Mouse (Mus musculus) thymus, postnatal 36 days (tissue): ENCODE data around the gene Efna2.

Experiments
- DNase-seq, 2 experiments: peaks; one replicate each; pipeline ENCODE4 v3.0.0; 2022; ENCODE audit warnings: mixed read lengths in 2 of 2

The Efna2 gene

GRCm38 (mm10) chr10:80169651-80170050 lies 9.6 kb upstream of the Efna2 start:
- DNase-seq = no peak

DNA sequence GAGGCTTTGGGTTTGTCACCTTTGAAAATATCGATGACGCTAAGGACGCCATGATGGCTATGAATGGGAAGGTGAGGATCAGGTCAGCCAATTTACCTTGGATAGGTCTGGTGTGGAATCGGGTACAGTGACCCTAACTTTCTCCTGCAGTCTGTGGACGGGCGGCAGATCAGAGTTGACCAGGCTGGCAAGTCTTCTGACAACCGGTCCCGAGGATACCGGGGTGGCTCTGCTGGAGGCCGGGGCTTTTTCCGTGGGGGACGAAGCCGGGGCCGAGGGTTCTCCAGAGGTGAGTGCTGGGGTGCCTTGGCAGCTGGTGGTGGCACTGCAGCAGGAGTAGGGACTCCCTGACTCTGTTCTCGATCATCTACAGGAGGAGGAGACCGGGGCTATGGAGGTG lies 9.2 kb upstream of the Efna2 start:
- DNase-seq = peak in 1 of 2 experiments; percentile 37

DNA sequence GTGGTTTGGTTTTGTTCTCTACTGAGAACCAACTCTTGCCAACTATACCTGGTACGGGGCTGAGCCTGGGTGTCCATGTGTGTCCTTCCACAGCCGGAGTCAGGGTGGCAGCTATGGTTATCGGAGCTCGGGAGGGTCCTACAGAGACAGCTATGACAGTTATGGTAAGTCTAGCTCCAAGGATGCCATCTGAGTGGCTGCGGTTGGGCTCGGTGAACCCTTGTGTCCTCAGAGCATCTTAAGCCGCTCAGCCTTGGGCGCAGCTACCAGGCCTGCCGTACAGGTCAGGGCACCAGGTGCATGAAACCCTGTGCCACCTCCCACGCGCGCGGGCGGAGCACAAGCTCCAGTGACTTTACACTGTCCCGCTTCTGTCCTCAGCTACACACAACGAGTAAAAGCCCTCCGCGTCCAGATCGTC lies 8.7 kb upstream of the Efna2 start:
- DNase-seq = no peak

- no peak for DNase-seq
Observed at GRCm38 (mm10) chr10:80171252-80171651, 8.0 kb upstream of the Efna2 start.

DNA sequence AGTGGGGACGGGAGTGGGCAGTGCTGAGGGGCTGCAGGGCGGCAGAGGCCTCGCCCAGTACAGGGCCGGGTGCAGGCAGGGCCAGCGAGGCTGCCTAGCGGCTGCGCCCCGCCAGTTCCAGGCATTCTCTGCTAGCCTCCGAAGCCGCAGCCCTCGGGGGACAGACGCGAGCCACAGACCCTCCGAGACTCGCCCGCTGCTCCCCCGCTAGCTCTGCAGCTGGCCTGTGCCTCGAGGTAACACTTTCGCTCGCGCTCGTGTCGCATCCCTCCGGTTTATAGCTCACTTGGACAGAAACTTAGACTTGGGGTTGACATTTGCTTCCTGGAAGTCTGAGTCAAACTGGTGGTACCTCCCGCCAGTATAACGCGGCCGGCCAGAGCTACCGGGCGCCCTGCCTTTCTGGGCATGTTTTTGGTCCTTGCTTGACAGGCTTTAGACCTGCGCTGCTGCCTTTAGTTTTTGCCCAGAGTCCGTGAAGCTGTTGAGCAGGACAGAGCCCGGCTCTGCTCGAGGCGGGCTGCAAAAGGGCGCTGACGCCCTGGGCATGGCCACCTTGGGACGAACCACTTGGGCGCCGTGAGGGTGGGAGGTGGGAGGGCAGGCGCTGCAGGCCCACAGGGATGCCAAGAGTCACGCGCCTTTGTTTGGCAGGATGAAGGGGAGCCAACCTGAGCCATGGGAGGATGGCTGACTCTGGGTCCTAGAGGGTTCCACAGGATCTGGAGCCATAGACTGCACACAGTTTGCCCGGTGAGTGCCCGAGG lies 7.3 kb upstream of the Efna2 start:
- DNase-seq = peak in 1 of 2 experiments; percentile 51

GRCm38 (mm10) chr10:80172527-80173292 lies 6.6 kb upstream of the Efna2 start, which contains the start of gene 1600002K03Rik:
TSS of gene 1600002K03Rik (plus strand) at chr10:80172944.
- DNase-seq = peak; percentile 88 to 89

DNA sequence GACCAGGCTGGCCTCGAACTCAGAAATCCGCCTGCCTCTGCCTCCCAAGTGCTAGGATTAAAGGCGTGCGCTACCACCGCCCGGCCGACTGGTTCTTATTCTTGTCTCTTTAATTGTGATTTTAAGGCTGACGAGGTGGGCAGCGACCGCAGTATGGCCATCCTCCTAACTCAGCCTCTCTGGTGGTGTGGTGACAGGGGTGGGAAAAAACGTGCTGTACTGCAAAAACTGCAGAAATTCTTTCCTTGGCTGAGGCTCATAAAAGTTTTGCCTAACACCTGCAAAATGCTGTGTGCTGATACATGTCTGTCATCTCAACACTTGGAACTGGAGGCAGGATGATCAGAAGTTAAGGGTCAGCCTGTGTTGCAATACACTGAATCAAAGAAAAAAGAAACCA lies 5.9 kb upstream of the Efna2 start:
- DNase-seq = no peak

- no peak for DNase-seq
Observed at GRCm38 (mm10) chr10:80173955-80174640, 5.2 kb upstream of the Efna2 start.

DNA sequence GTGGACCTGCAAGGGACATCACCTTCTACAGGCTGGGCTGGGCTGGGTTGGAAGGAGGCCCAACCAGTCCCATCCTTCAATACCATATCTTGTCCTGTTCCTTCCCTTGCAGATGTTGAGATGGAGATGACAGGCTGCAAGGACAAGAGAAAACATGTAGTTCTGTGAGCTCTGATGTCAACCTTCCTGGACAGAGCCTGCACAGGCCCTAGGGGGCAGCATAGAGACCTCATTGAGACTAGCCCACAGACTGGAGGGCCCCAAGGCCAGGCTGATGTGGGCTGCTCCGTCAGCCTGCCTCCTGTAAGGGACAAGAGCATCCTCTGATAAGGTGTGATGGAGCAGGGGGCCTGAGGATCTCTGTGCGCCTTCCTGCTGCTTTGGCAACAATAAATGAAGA lies 4.6 kb upstream of the Efna2 start:
- peak; percentile 49 to 61 for DNase-seq

GRCm38 (mm10) chr10:80175536-80176269 lies 3.6 kb upstream of the Efna2 start:
- DNase-seq = no peak

- no peak for DNase-seq
Observed at GRCm38 (mm10) chr10:80176270-80176834, 2.9 kb upstream of the Efna2 start.

GRCm38 (mm10) chr10:80177441-80178279 lies 1.6 kb upstream of the Efna2 start:
- DNase-seq = no peak

- DNase-seq = no peak
Observed at GRCm38 (mm10) chr10:80180288-80180687, 1.0 kb downstream of the Efna2 start.

GRCm38 (mm10) chr10:80180823-80181222 lies 1.5 kb downstream of the Efna2 start:
- DNase-seq = no peak

GRCm38 (mm10) chr10:80182547-80182946 lies 3.3 kb downstream of the Efna2 start:
- no peak for DNase-seq

DNA sequence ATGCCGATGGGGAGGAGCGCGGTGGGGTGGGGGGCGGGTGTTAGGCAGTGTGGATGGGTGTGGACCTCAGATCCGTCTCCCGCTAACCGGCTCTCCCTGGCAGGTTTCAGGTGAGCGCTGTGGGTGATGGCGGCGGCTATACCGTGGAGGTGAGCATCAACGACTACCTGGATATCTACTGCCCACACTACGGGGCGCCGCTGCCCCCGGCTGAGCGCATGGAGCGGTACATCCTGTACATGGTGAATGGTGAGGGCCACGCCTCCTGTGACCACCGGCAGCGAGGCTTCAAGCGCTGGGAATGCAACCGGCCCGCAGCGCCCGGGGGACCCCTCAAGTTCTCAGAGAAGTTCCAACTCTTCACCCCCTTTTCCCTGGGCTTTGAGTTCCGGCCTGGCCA lies 7.4 kb downstream of the Efna2 start:
- DNase-seq = no peak

- DNase-seq = no peak
Observed at GRCm38 (mm10) chr10:80187739-80188138, 8.5 kb downstream of the Efna2 start.

- no peak for DNase-seq
Observed at GRCm38 (mm10) chr10:80188453-80189024, 9.3 kb downstream of the Efna2 start.

DNA sequence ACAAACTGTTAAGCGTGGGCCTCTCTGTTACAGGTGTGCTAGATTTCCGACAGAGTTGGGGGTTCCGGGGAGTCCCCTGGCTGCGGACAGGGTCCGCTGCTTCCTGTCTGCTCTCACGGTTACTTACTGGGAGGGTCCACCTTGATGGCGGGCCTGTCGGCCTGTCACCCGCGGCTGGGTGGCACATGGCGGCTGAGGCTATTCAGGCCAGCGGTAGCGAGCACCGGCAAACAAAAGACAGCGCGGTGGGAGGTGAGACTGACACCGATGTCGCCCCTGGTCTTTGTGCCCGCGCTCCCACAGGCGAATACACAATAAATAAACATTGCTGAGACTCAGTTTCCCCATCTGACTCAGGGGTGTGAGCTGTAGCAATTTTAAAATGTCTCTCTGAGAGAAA lies 10.7 kb downstream of the Efna2 start:
- no peak for DNase-seq

DNA sequence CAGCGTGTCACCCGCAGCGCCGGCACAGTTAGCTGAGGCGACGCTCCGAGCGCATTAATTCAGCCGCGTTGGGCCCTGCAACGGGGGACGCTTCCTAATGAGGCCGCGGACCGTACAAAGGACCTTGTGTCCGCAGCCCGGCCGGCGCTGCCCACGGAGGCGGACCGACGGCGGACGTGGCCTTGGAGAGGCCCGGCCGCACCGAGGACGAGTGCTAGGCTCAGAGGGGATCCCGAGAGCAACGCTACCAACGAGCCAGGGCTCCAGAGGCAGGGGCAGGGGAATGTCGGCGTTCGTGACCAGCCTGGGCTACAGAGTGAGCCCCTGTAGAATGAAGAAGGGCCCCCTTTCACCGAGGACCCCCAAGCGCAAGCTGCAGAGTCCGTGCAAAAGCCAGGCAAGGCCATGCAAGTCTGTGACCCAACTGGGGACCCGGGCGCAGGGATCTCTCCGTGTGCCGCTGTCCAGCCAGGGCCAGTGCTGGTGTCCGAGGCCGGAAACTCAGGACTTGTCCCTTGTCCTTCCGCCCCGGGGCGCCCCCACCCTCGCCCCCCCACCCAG lies 11.3 kb downstream of the Efna2 start:
- DNase-seq = no peak

DNA sequence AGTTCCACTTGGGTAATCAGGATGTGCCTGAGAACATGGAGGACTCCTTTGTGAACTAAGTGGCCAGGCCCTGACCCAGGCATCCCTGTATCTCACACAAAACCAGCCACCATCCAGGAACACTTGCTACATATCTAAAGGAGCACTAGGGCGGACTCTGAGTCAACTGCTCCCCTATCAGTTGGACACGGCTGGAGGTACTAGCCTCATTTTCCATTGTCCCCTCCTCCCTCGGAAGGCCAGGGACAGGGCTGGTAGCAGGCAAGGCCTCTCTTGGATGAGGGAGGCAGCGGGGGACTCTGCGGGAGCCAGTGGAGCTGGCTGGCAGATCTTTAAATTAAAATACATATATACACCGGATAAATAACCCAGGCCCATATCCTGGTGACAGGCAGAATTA lies 14.7 kb downstream of the Efna2 start:
- DNase-seq = no peak
